Mouse (Mus musculus) MEL (cell line): ENCODE measurements around the gene Ccdc105. TPM values are rescaled to one million over a fixed set of nuclear protein-coding genes. Genes with fewer than 3 reads are reported as not detected.

Experiments
- DNase-seq: peaks from one replicate; pipeline ENCODE4 v3.0.0; 2011; ENCODE audit warnings: low read depth, low spot score
- H3K27ac ChIP-seq: 2 replicates; pipeline ENCODE4 v1.5.1; 2012; ENCODE audit warnings: low read depth, mild to moderate bottlenecking, control low read depth, low read length, moderate library complexity; ENCODE audit not compliant: control insufficient read depth
- H3K27me3 ChIP-seq, 2 experiments: fragments of 150-350 bp in 1 of 2; sonication (generic) in 1 of 2; 2 replicates each; pipeline ENCODE4 v1.6.1; 2012; ENCODE audit warnings: low read length in 2 of 2, mild to moderate bottlenecking in 2 of 2, improper control_type of control experiment in 1 of 2, moderate library complexity in 1 of 2; ENCODE audit not compliant: insufficient read depth in 2 of 2, control insufficient read depth in 1 of 2
- H3K36me3 ChIP-seq, 2 experiments: 2 replicates each; pipeline ENCODE4 v1.6.1; 2012 to 2014; ENCODE audit warnings: low read length in 2 of 2, improper control_type of control experiment in 1 of 2, inconsistent platforms in 1 of 2, mild to moderate bottlenecking in 1 of 2; ENCODE audit not compliant: insufficient read depth in 2 of 2, control insufficient read depth in 1 of 2
- H3K4me1 ChIP-seq, 2 experiments: fragments of 150-350 bp in 1 of 2; sonication (generic) in 1 of 2; 2 replicates each; pipeline ENCODE4 v1.6.1; 2012; ENCODE audit warnings: low read length in 2 of 2, improper control_type of control experiment in 1 of 2, mild to moderate bottlenecking in 1 of 2; ENCODE audit not compliant: insufficient read depth in 2 of 2, control insufficient read depth in 1 of 2
- H3K4me3 ChIP-seq, 2 experiments: fragments of 150-350 bp in 1 of 2; sonication (generic) in 1 of 2; 2 replicates each; pipeline ENCODE4 v1.5.1; 2012; ENCODE audit warnings: low read depth in 2 of 2, low read length in 2 of 2, mild to moderate bottlenecking in 2 of 2, moderate library complexity in 2 of 2, control low read depth in 1 of 2, improper control_type of control experiment in 1 of 2; ENCODE audit not compliant: control insufficient read depth in 1 of 2, insufficient read depth in 1 of 2
- H3K79me2 ChIP-seq: 2 replicates; pipeline ENCODE4 v1.6.1; 2012; ENCODE audit warnings: mild to moderate bottlenecking, low read length, moderate library complexity; ENCODE audit not compliant: control insufficient read depth, poor library complexity, insufficient read depth
- H3K9ac ChIP-seq: 2 replicates; pipeline ENCODE4 v1.6.1; 2012; ENCODE audit warnings: low read depth, mild to moderate bottlenecking, control low read depth, low read length, moderate library complexity; ENCODE audit not compliant: control insufficient read depth, poor library complexity, severe bottlenecking
- H3K9me3 ChIP-seq: fragments of 150-350 bp; sonication (generic); replicated peaks from 2 replicates; pipeline ENCODE4 v1.6.1; 2012; ENCODE audit warnings: mild to moderate bottlenecking, low read length, improper control_type of control experiment, moderate library complexity; ENCODE audit not compliant: insufficient read depth
- BHLHE40 ChIP-seq: IDR thresholded peaks from 2 replicates; pipeline ENCODE4 v1.6.1; 2012; ENCODE audit warnings: low read depth, mild to moderate bottlenecking, inconsistent platforms, low read length, improper control_type of control experiment, borderline replicate concordance
- CHD1 ChIP-seq: IDR thresholded peaks from 2 replicates; pipeline ENCODE4 v1.6.1; 2012; ENCODE audit warnings: low read depth, mild to moderate bottlenecking, inconsistent platforms, low read length, improper control_type of control experiment
- CHD2 ChIP-seq: IDR thresholded peaks from 2 replicates; pipeline ENCODE4 v1.6.1; 2011; ENCODE audit warnings: low read length, improper control_type of control experiment
- GABPA ChIP-seq: IDR thresholded peaks from 2 replicates; pipeline ENCODE4 v1.6.1; 2012; ENCODE audit warnings: low read depth, mild to moderate bottlenecking, inconsistent platforms, low read length, improper control_type of control experiment, moderate library complexity
- HCFC1 ChIP-seq: IDR thresholded peaks from 2 replicates; pipeline ENCODE4 v1.6.1; 2012; ENCODE audit warnings: low read depth, mild to moderate bottlenecking, inconsistent platforms, low read length, improper control_type of control experiment, moderate library complexity
- JUND ChIP-seq: IDR thresholded peaks from 2 replicates; pipeline ENCODE4 v1.6.1; 2011; ENCODE audit warnings: low read depth, mild to moderate bottlenecking, improper control_type of control experiment, low read length
- MXI1 ChIP-seq: IDR thresholded peaks from 2 replicates; pipeline ENCODE4 v1.6.1; 2011; ENCODE audit warnings: mild to moderate bottlenecking, low read depth, low read length, improper control_type of control experiment
- NELFE ChIP-seq: IDR thresholded peaks from 2 replicates; pipeline ENCODE4 v1.6.1; 2011; ENCODE audit warnings: low read depth, low read length, improper control_type of control experiment
- POLR2AphosphoS2 ChIP-seq: IDR thresholded peaks from 2 replicates; pipeline ENCODE4 v1.6.1; 2011; ENCODE audit warnings: low read length, improper control_type of control experiment
- POLR2AphosphoS5 ChIP-seq: IDR thresholded peaks from 2 replicates; pipeline ENCODE4 v1.6.1; 2012; ENCODE audit warnings: low read depth, borderline replicate concordance, mild to moderate bottlenecking, inconsistent platforms, low read length, moderate library complexity, mixed read lengths
- RCOR1 ChIP-seq: IDR thresholded peaks from 2 replicates; pipeline ENCODE4 v1.6.1; 2012; ENCODE audit warnings: low read depth, mild to moderate bottlenecking, inconsistent platforms, low read length, improper control_type of control experiment
- SIN3A ChIP-seq: IDR thresholded peaks from 2 replicates; pipeline ENCODE4 v1.6.1; 2012; ENCODE audit warnings: low read length, improper control_type of control experiment, inconsistent platforms
- SMC3 ChIP-seq: IDR thresholded peaks from 2 replicates; pipeline ENCODE4 v1.6.1; 2011; ENCODE audit warnings: low read depth, low read length, improper control_type of control experiment
- TAL1 ChIP-seq: IDR thresholded peaks from 2 replicates; pipeline ENCODE4 v1.6.1; 2012; ENCODE audit warnings: mild to moderate bottlenecking, inconsistent platforms, low read length, moderate library complexity, mixed read lengths
- TBP ChIP-seq: IDR thresholded peaks from 2 replicates; pipeline ENCODE4 v1.8.0; 2011; ENCODE audit warnings: low read depth, low read length, improper control_type of control experiment
- UBTF ChIP-seq: IDR thresholded peaks from 2 replicates; pipeline ENCODE4 v1.6.1; 2012; ENCODE audit warnings: low read depth, mild to moderate bottlenecking, inconsistent platforms, low read length, improper control_type of control experiment, moderate library complexity, borderline replicate concordance; ENCODE audit not compliant: insufficient read depth
- USF1 ChIP-seq: IDR thresholded peaks from 2 replicates; pipeline ENCODE4 v1.6.1; 2014; ENCODE audit warnings: low read depth, mild to moderate bottlenecking, inconsistent platforms, low read length, improper control_type of control experiment, moderate library complexity
- ZC3H11A ChIP-seq: IDR thresholded peaks from 2 replicates; pipeline ENCODE4 v1.6.1; 2012; ENCODE audit warnings: low read depth, mild to moderate bottlenecking, inconsistent platforms, low read length, improper control_type of control experiment
- ZKSCAN1 ChIP-seq: IDR thresholded peaks from 2 replicates; pipeline ENCODE4 v1.6.1; 2012; ENCODE audit warnings: low read depth, mild to moderate bottlenecking, inconsistent platforms, low read length, improper control_type of control experiment, moderate library complexity
- ZMIZ1 ChIP-seq: IDR thresholded peaks from 2 replicates; pipeline ENCODE4 v1.6.1; 2012; ENCODE audit warnings: low read depth, mild to moderate bottlenecking, inconsistent platforms, low read length, improper control_type of control experiment, moderate library complexity
- ZNF384 ChIP-seq: IDR thresholded peaks from 2 replicates; pipeline ENCODE4 v1.6.1; 2012; ENCODE audit warnings: low read depth, mild to moderate bottlenecking, inconsistent platforms, low read length, improper control_type of control experiment
- polyA plus RNA-seq, 2 experiments: library from polyadenylated mRNA; stranded (reverse) in 1 of 2; unstranded in 1 of 2; fragments of >175 nt in 1 of 2; fragments of >200 nt in 1 of 2; gene quantifications; 2 replicates each; pipeline versions ENCODE4 v1.2.1 to v1.2.4; 2012; ENCODE audit warnings: low replicate concordance in 2 of 2, low read depth in 1 of 2; ENCODE audit not compliant: insufficient read length in 2 of 2, insufficient read depth in 1 of 2, missing spikeins in 1 of 2
- total RNA-seq: library from RNA; depleted of rRNA; stranded (reverse); fragments of 300-350 nt; gene quantifications from 2 replicates; pipeline ENCODE4 v1.2.3, GENCODE M21; 2012

The Ccdc105 gene
- total and polyA plus RNA-seq, 3 experiments, result not detected

DNA sequence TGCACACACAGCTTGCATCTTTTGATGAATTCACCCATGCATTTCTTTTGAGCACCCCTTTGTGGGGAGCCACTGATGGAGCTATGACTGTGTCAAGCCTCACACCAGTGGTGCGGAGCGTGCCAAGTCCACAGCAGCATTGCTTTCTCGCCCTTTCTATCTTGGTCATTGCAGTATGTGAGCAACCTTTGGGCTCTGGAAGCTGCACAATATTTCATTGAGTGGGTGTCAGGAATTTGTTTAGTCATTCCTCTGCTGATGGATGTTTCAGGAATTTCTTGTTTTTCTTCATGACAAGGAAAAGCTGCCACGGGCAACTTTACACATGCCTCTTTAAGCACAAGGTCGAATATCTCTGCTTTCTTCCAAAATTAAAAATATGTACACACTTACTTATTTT is 30.8 kb downstream of the Ccdc105 start:
- H3K79me2 ChIP-seq, result no peaks in the 10 kb centered on the region
- no peaks in the 10 kb centered on the region for H3K36me3 ChIP-seq
- no peaks in the 10 kb centered on the region for H3K27me3 ChIP-seq
- TF ChIP-seq JUND, result no peak
- TF ChIP-seq TBP, result no peak
- no peak for TF ChIP-seq POLR2AphosphoS5
- no peak for TF ChIP-seq ZC3H11A
- TF ChIP-seq RCOR1, result no peak
- no peak for TF ChIP-seq TAL1
- TF ChIP-seq BHLHE40, result no peak
- no peak for TF ChIP-seq ZKSCAN1
- no peak for TF ChIP-seq ZNF384
- TF ChIP-seq CHD2, result no peak
- TF ChIP-seq NELFE, result no peak
- no peak for TF ChIP-seq SIN3A
- TF ChIP-seq UBTF, result no peak
- TF ChIP-seq MXI1, result no peak
- no peak overlapping the region for H3K9ac ChIP-seq
- H3K4me3 ChIP-seq, result no peak overlapping the region
- H3K4me1 ChIP-seq, result no peaks in the 10 kb centered on the region
- DNase-seq, result no peak
- no peak overlapping the region for H3K27ac ChIP-seq
- H3K9me3 ChIP-seq, result no peaks in the 10 kb centered on the region

DNA sequence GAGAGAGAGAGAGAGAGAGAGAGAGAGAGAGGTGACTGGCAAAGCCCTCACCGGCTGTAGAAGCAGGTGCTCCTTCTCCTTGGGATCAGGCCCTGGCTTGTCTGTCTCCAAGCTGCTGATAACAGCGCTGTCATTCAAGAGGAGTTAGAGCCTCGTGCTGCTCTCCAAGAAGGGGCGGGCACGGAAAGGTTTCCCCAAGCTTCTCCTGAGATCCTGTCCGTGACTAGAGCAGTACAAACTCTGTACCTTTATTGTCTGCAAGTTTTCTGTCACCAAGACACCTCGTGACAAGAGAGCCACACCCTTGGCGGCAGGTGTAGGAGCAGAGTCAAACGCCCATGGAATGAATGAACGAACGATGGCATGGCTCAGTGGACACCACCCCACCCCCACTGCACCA is 34.8 kb downstream of the Ccdc105 start, which contains the start of gene Casp14:
Casp14 (minus strand) TSS at position 239 of the 400 bp plus-strand sequence.
- Histone ChIP-seq H3K4me1 (no peaks in the 10 kb centered on the region), H3K9ac (no peak within 1 kb of the TSS), H3K79me2 (no peaks in the 10 kb centered on the region), H3K27me3 (no peaks in the 10 kb centered on the region), H3K4me3 (no peak within 1 kb of the TSS), H3K36me3 (no peaks in the 10 kb centered on the region), H3K9me3 (no peaks in the 10 kb centered on the region), H3K27ac (no peak within 1 kb of the TSS)
- TF ChIP-seq ZC3H11A (no peak), HCFC1 (no peak), GABPA (no peak), SMC3 (no peak)
- no peak for DNase-seq

DNA sequence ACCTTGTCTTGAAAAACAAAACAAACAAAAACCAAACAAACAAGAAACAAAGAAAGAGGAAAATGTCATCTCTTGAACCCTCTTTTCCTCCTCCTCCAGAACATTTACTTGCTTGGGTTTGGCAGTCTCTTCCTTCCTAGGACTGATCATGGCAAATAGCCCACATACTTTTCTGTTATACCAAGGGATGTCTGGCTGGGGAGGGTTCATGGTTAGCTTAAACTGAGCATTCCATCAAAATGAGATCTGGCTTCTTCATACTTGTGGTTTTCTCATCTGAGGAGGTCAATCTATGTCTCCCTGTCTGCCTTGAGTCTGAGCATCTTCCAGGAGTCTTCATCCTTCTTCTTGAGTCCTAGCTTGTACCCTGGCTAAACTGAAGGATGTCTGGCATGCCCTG is 36.6 kb downstream of the Ccdc105 start:
- Histone ChIP-seq H3K4me3 (no peak overlapping the region), H3K9ac (no peak overlapping the region), H3K79me2 (no peaks in the 10 kb centered on the region), H3K4me1 (no peaks in the 10 kb centered on the region), H3K36me3 (no peaks in the 10 kb centered on the region), H3K27ac (no peak overlapping the region), H3K27me3 (no peaks in the 10 kb centered on the region), H3K9me3 (no peaks in the 10 kb centered on the region)
- no peak for DNase-seq
- TF ChIP-seq GABPA (no peak), ZMIZ1 (no peak), USF1 (no peak), POLR2AphosphoS2 (no peak), CHD1 (no peak), ZKSCAN1 (no peak), HCFC1 (no peak), POLR2AphosphoS5 (no peak), JUND (no peak), SIN3A (no peak), BHLHE40 (no peak)
